Mouse (Mus musculus) lung, postnatal 0 days (tissue): ENCODE data around the gene Zfp710. TPM values are rescaled to one million over a fixed set of nuclear protein-coding genes. Genes with fewer than 3 reads are reported as not detected.

Experiments
- ATAC-seq: fragments of 200-750 bp; cut with Nextera tagmentation; 2 replicates; pipeline ENCODE4 v1.8.0; 2017; ENCODE audit warnings: moderate library complexity
- DNase-seq: peaks from one replicate; pipeline ENCODE4 v3.0.0-alpha.2; 2016; ENCODE audit warnings: low spot score
- H3K27ac ChIP-seq: fragments of 300-500 bp; sonication (generic); 2 replicates; pipeline ENCODE4 v1.5.1; 2014; ENCODE audit warnings: antibody characterized with exemption, mild to moderate bottlenecking, low read length, mixed read lengths
- H3K27me3 ChIP-seq: fragments of 300-500 bp; sonication (generic); replicated peaks from 2 replicates; pipeline ENCODE4 v1.6.1; 2014; ENCODE audit warnings: low read length, mixed read lengths; ENCODE audit not compliant: insufficient read depth
- H3K36me3 ChIP-seq: fragments of 300-500 bp; sonication (generic); 2 replicates; pipeline ENCODE4 v1.6.1; 2014; ENCODE audit warnings: low read length, mixed read lengths; ENCODE audit not compliant: insufficient read depth
- H3K4me1 ChIP-seq: fragments of 300-500 bp; sonication (generic); 2 replicates; pipeline ENCODE4 v1.6.1; 2014; ENCODE audit warnings: antibody characterized with exemption, low read depth, low read length, mixed read lengths; ENCODE audit not compliant: insufficient read depth
- H3K4me2 ChIP-seq: fragments of 300-500 bp; sonication (generic); replicated peaks from 2 replicates; pipeline ENCODE4 v1.6.1; 2014; ENCODE audit warnings: low read depth, mild to moderate bottlenecking, low read length, moderate library complexity, mixed read lengths
- H3K4me3 ChIP-seq: fragments of 300-500 bp; sonication (generic); 2 replicates; pipeline ENCODE4 v1.5.1; 2014; ENCODE audit warnings: low read depth, low read length
- H3K9ac ChIP-seq: fragments of 300-500 bp; sonication (generic); replicated peaks from 2 replicates; pipeline ENCODE4 v1.6.1; 2014; ENCODE audit warnings: low read depth, mild to moderate bottlenecking
- H3K9me3 ChIP-seq: fragments of 300-500 bp; sonication (generic); 2 replicates; pipeline ENCODE4 v1.6.1; 2016; ENCODE audit warnings: low read length, mixed read lengths
- CTCF ChIP-seq: IDR thresholded peaks from 2 replicates; pipeline ENCODE4 v1.5.1; 2016; ENCODE audit warnings: antibody characterized with exemption, mild to moderate bottlenecking
- EP300 ChIP-seq: IDR thresholded peaks from 2 replicates; pipeline ENCODE4 v1.6.1; 2016; ENCODE audit warnings: antibody characterized with exemption, mild to moderate bottlenecking, control low read depth
- whole genome bisulfite sequencing: fragments of 180-500 bp; shearing (Covaris S2); extraction: QIAGEN DNeasy Blood & Tissue Kit; methylation state at CpG from one replicate; pipeline ENCODE4 v1.1.7; 2014; 5-methylcytosine and 5-hydroxymethylcytosine counted together
- polyA plus RNA-seq: library from polyadenylated mRNA; unstranded; fragments of >200 nt; fragmentation: Nextera tagmentation; extraction: Ambion mirVana; gene quantifications from 2 replicates; pipeline ENCODE4 v1.2.1, GENCODE M21; 2015

Gene Zfp710
- polyA plus RNA-seq, 1 experiment from 2014 or later = 11.1 TPM

- H3K4me1 ChIP-seq = peaks cover 23% of the 10 kb centered on the region
- no peak overlapping the region for H3K27ac ChIP-seq
- ATAC-seq (no peak), DNase-seq (no peak)
- no peak overlapping the region for H3K9ac ChIP-seq
- no peaks in the 10 kb centered on the region for H3K27me3 ChIP-seq
- TF ChIP-seq EP300 (no peak), CTCF (no peak)
- H3K36me3 ChIP-seq = peaks cover 7% of the 10 kb centered on the region; the same call in 1 of the 2 replicates
- H3K9me3 ChIP-seq = no peaks in the 10 kb centered on the region
- H3K4me3 ChIP-seq = no peak overlapping the region
- H3K4me2 ChIP-seq = no peak overlapping the region
- WGBS = 82% methylated on average over 42 of the region's 42 CpGs
These were observed 57.3 kb downstream of the Zfp710 start for GRCm38 (mm10) chr7:80081586-80082554.

GRCm38 (mm10) chr7:80084484-80084931 is 59.9 kb downstream of the Zfp710 start:
- no peaks in the 10 kb centered on the region for H3K9me3 ChIP-seq
- H3K4me2 ChIP-seq = no peak overlapping the region
- no peak overlapping the region for H3K4me3 ChIP-seq
- peak; percentile 72 for DNase-seq
- no peak overlapping the region for H3K9ac ChIP-seq
- H3K36me3 ChIP-seq = peaks cover 13% of the 10 kb centered on the region; the same call in 1 of the 2 replicates
- 57% methylated on average over 7 of the region's 7 CpGs for WGBS
- no peak overlapping the region for H3K27ac ChIP-seq
- no peak for ATAC-seq
- H3K27me3 ChIP-seq = no peaks in the 10 kb centered on the region
- no peaks in the 10 kb centered on the region for H3K4me1 ChIP-seq
- no peak for TF ChIP-seq EP300
- peak; percentile 90 for TF ChIP-seq CTCF

GRCm38 (mm10) chr7:80085970-80086715 is 61.5 kb downstream of the Zfp710 start:
- H3K9ac ChIP-seq = no peak overlapping the region
- ATAC-seq = peak; percentile 84

GRCm38 (mm10) chr7:80088191-80088590 is 63.6 kb downstream of the Zfp710 start:
- Histone ChIP-seq H3K4me1 (peaks cover 15% of the 10 kb centered on the region; the same call in 1 of the 2 replicates), H3K4me3 (no peak overlapping the region), H3K4me2 (no peak overlapping the region), H3K27ac (no peak overlapping the region), H3K36me3 (peaks cover 12% of the 10 kb centered on the region), H3K27me3 (no peaks in the 10 kb centered on the region), H3K9me3 (no peaks in the 10 kb centered on the region), H3K9ac (no peak overlapping the region)
- ATAC-seq (no peak), DNase-seq (no peak)
- TF ChIP-seq EP300 (no peak), CTCF (no peak)
- WGBS = 70% methylated on average over 9 of the region's 9 CpGs

More at GRCm38 (mm10) chr7:80085970-80086715, 61.5 kb downstream of the Zfp710 start:
- WGBS = 60% methylated on average over 33 of the region's 33 CpGs
- H3K27ac ChIP-seq = peak overlapping the region; percentile 40; the same call in 1 of the 2 replicates
- H3K4me3 ChIP-seq = no peak overlapping the region
- H3K27me3 ChIP-seq = no peaks in the 10 kb centered on the region
- no peaks in the 10 kb centered on the region for H3K4me1 ChIP-seq
- DNase-seq = peak; percentile 85
- TF ChIP-seq EP300 = no peak
- no peak for TF ChIP-seq CTCF
- H3K4me2 ChIP-seq = peak overlapping the region; percentile 22; the same call in 1 of the 2 replicates
- no peaks in the 10 kb centered on the region for H3K9me3 ChIP-seq
- H3K36me3 ChIP-seq = peaks cover 16% of the 10 kb centered on the region; the same call in 1 of the 2 replicates

- H3K27me3 ChIP-seq = no peaks in the 10 kb centered on the region
- no peak overlapping the region for H3K4me2 ChIP-seq
- H3K9ac ChIP-seq = no peak overlapping the region
- DNase-seq (no peak), ATAC-seq (no peak)
- H3K4me1 ChIP-seq = peaks cover 15% of the 10 kb centered on the region; the same call in 1 of the 2 replicates
- H3K9me3 ChIP-seq = no peaks in the 10 kb centered on the region
- no peak overlapping the region for H3K4me3 ChIP-seq
- H3K36me3 ChIP-seq = peaks cover 27% of the 10 kb centered on the region
- TF ChIP-seq CTCF (no peak), EP300 (no peak)
- WGBS = 83% methylated on average over 18 of the region's 18 CpGs
- H3K27ac ChIP-seq = no peak overlapping the region
These were observed 65.8 kb downstream of the Zfp710 start for GRCm38 (mm10) chr7:80090191-80091003.
